Mouse (Mus musculus) common myeloid progenitor, adult 5-6 weeks (primary cell): ENCODE data around the gene Epn1. TPM values are rescaled to one million over a fixed set of nuclear protein-coding genes. Genes with fewer than 3 reads are reported as not detected.
"Not testable (repeated sequence)": the region's sequence is repeated elsewhere in the genome, so short reads cannot be mapped to it uniquely, and the experiment has no call there.

Experiments used
- ATAC-seq: replicated peaks from 2 replicates; pipeline ENCODE4 v1.8.0; 2016; ENCODE audit warnings: low read depth, mild to moderate bottlenecking, moderate TSS enrichment, inconsistent platforms; ENCODE audit not compliant: poor library complexity, severe bottlenecking
- total RNA-seq: library from RNA; stranded (forward); fragments of 200-1000, 187-1606 nt; gene quantifications from 2 replicates; pipeline ENCODE4 v1.2.3, GENCODE M21; 2017

Gene Epn1
- total RNA-seq, 1 experiment from 2014 or later: 53.0 TPM

GRCm38 (mm10) chr7:5057804-5058203 is 22.2 kb upstream of the Epn1 start:
- 0 out of 2 replicates have a peak, but pooled peaks have one; percentile 11 for ATAC-seq

- ATAC-seq: no peak
Observed at GRCm38 (mm10) chr7:5058631-5059030, 21.4 kb upstream of the Epn1 start.

DNA sequence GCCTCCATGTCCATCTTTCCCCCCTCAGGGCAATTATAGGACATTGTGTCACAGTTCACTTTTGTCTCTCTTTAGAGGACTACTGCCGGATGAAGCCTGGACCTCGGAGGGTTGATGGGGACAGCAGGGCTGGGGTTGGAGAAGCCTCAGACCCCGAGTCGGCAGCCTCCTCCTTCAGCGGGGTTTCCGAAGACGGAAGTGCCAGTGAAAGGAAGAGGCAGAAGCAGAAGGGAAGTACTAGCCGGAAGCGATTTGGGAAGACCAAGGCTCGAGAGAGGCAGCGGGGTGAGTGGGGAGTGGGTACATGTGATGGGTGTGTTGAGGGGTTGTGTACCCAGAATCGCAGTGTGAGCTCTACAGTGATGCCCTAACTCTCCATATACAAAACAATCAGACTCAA is 20.6 kb upstream of the Epn1 start:
- no peak for ATAC-seq

- peak; percentile 27; the same call in 1 of the 2 replicates for ATAC-seq
Observed at GRCm38 (mm10) chr7:5060239-5060731, 19.8 kb upstream of the Epn1 start.

GRCm38 (mm10) chr7:5060944-5061773 is 18.9 kb upstream of the Epn1 start:
- peak; percentile 63 for ATAC-seq

DNA sequence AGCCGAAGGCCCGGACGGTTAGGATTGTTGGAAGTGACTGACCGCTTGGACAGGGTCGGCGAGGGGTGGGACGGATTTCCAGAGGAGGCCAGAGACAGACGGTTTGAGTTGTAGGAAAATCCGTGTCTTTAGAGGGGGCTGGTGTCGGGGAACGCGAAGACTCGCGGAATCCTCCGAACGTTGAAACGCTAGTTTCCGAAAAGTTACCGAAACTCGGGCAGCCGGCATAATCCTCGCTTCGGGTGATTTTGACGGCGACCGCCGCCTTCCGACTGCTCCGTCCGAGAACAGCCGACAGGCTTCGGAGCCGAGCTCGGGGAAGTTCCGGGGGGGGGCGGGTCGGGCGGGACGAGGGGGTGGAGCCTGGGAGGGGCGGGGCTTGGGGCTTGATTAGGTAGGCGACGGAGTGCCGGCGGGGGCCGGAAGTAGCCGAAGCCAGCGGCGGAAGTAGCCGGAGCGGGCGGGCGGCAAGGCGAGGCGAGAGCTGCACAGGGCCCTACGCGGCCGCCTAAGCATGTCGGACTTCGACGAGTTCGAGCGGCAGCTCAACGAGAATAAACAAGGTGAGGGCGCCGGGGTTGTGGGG is 18.2 kb upstream of the Epn1 start, which contains the start of gene U2af2:
Gene U2af2 (plus strand): TSS at position 370 of the 586 bp plus-strand sequence.
- peak; percentile 23 for ATAC-seq

- ATAC-seq: no peak
Observed at GRCm38 (mm10) chr7:5062360-5063001, 17.6 kb upstream of the Epn1 start.

DNA sequence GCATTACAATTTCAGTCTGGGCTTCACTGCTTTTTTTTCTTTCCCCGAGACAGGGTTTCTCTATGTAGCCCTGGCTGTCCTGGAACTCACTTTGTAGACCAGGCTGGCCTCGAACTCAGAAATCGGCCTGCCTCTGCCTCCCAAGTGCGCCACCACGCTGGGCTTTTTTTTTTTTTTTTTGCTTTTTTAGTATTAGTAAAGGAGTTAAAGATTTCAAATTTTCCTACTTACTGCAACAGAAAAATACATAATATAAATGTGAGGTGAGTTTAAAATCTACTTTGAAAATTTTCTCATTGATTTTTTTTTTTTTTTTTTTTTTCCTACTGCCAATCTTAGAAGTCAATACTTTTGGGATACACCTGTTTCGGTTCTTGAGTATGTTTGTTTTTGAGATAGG is 15.1 kb upstream of the Epn1 start:
- ATAC-seq: no peak

- 0 out of 2 replicates have a peak, but pooled peaks have one; percentile 30 for ATAC-seq
Observed at GRCm38 (mm10) chr7:5073586-5073985, 6.4 kb upstream of the Epn1 start.

- ATAC-seq: no peak
Observed at GRCm38 (mm10) chr7:5074984-5075383, 5.1 kb upstream of the Epn1 start.

DNA sequence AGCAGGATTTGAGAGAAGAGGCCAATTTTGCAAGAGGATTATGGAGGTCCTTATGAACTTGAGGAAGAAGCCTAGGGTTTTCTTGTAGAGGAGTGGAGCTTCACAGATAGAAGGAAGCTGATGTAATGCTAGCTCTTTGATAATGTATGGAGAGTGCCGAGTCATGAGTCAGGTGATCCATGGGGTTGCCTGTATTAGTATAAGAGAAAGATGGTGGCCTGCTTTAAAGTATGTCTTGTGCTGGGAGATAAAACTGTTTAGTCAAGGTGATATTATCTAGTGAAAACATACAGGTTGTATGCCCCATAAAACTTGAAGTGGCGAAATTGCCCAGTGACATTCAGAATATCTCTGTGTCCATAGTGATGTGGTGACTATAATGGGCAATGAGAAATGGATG is 3.1 kb upstream of the Epn1 start:
- no peak for ATAC-seq

DNA sequence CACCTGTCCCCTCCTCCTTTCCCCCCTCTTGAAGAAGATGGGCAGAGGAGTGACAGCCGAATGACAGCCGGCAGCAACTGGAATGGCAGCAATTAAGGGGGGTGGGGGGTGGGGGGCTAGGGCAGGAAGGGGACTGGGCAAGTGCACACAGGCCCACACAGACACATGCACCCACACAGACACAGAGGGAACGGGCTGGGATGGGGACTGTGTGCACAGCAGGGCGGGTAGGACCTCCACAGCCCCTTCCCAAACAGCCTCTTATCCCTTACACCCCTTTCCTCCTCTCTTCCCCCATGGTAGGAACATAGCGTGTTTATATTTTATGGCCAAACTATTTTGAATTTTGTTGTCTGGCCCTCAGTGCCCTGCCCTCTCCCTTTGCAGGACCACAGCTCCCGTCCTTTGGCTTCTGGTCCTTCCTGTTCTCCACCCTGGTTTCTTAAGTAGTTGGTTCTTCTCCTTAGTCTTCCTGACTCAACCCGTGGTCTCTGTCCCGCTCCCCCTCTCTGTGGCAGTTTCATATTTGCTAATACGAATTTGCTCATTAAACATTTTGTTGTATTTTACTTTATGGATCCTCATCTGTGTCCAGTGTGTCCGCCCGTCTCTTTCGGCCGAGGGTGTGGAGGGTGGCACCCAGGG is 548 bp upstream of the Epn1 start:
- not testable (repeated sequence) for ATAC-seq

DNA sequence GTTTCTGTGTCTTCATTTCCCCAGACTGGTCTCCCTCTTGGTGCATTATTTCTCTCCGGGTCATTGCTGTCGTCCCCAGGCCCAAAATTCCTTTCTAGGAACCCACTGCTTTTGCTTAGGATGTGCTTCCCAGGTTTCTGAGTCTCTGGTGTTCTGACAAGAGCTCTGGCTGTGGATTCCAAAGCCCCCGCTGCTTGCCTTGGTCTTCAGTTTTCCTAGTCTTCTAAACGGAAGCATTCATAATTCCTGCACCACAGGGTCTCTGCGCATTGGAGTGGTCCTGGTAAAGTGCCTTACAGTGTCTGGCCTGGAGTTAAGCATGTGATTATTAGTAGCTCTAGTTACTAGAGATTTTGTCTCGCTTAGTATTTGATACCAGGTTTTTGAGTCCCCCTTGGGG is 780 bp downstream of the Epn1 start:
- ATAC-seq: no peak

- ATAC-seq: no peak
Observed at GRCm38 (mm10) chr7:5081241-5081640, 1.2 kb downstream of the Epn1 start.

DNA sequence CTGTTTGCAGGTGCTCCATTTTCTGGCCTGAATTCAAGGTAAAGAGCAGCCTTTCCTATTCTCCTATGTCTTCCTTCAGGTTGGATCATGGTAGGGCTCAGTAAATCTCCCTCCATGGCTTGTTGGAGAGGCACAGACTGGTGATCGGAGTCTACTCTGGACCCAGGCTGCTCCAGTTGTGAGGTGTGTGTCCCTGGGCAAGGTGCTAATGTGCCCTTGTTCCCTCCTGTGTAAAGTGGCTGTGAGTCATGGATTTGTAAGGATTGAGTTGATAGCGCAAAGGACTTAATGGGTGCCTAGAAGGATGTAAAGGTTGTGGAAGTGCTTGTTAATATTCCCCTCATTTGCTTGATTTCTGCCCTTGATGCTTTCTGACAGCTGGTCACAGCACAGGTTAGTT is 1.9 kb downstream of the Epn1 start:
- no peak for ATAC-seq

GRCm38 (mm10) chr7:5083325-5084105 is 3.5 kb downstream of the Epn1 start:
- peak; percentile 27 for ATAC-seq

GRCm38 (mm10) chr7:5085512-5085911 is 5.5 kb downstream of the Epn1 start:
- peak; percentile 47 for ATAC-seq

DNA sequence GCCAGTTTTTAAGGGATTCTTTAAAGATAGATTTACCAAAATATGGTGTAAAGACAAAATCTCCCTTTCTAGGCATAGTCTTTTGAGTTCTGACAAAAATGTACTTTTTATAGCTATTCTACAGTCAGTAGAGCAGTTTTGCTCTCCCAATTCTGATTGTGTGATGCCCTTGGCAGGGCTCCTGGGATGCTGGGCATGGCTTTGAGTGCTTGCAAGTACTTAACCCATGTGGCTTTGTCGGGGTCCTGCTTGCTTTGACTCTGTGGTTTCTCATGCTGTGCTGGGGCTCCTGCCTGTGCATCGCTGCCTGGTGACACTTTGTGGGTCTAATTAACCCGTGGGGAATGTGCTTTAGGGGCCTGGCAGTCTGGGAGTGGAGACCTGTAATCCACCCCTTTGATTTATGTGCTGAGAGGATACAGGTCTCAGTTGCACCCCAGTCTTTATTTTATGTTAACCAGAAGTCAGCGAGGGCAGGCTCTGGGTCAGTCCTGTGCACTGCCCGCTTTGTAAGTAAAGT is 6.9 kb downstream of the Epn1 start:
- no peak for ATAC-seq

DNA sequence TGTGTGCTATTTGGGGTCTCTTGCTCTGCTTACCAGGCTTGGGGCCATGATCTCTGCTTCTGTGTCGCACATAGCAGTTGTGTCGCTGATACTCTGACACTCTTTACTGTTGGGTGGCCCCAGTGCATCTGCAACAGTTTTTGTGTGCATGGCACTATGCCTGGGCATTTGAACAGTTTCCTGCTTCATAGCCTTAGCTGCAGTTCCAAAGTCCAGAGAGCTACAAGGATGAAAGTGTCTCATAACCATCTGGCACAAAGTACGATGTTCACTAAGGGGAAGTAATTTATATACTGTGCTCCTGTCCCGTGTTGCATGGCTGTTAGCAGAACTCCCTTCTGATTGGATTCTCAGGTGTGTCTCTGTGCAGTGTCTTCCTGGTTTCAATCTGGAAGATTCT is 7.9 kb downstream of the Epn1 start:
- ATAC-seq: no peak
